Mouse (Mus musculus): ENCODE measurements at regions not wholly inside any gene's neighbourhood (a gene's known extent, or its start where the extent isn't known, plus 50 kb on each side); places are given as distances from the start of the nearest gene placed in this dataset.

DNA sequence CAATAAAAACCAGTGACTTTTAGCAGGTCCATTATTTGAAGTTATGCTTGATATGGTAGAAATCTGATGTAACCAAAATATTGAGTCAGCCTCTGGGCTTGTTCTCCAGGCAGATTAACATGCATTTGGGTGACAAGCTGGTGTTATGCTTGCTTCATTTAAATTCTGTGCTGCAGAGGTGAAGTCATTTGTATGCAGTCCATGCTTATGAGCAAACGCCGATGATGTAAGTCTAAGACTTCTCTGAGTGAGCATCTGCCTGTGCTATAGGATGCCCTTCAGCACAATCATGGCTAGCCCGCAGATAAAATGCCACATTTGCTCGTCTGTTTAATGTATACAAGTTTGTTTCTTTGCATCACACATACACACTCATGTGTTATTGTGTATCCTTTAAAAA, 355.4 kb upstream of the Fam49a start:
- Histone ChIP-seq H3K9ac (replicated peaks; ENCODE audit: low read length, poor library complexity, severe bottlenecking) (no peak overlapping the region), H3K36me3 (ENCODE audit: insufficient read depth, low read length) (no peaks in the 10 kb centered on the region), H3K4me2 (ENCODE audit: low read depth, low read length, poor library complexity, severe bottlenecking) (no peak overlapping the region), H3K27ac (ENCODE audit: low read depth, low read length) (no peak overlapping the region), H3K4me3 (ENCODE audit: low read depth, low read length) (no peak overlapping the region), H3K4me1 (ENCODE audit: insufficient read depth, low read length) (no peaks in the 10 kb centered on the region), H3K27me3 (ENCODE audit: insufficient read depth, low read length) (no peaks in the 10 kb centered on the region), H3K9me3 (ENCODE audit: low read length) (no peaks in the 10 kb centered on the region)
- peak; percentile 60 for DNase-seq (ENCODE audit: low spot score)
- 28% methylated on average over 4 of the region's 4 CpGs for WGBS
- TF ChIP-seq CTCF (IDR thresholded peaks at IDR 0.05): no peak
- ATAC-seq (ENCODE audit: low FRiP score): peak; percentile 89

All from midbrain, postnatal 0 days (tissue).